Mouse (Mus musculus): ENCODE measurements around the gene Cyp46a1. TPM values are rescaled to one million over a fixed set of nuclear protein-coding genes. Genes with fewer than 3 reads are reported as not detected.

Cyp46a1 gene
- polyA plus RNA-seq, 1 experiment from 2014 or later: 4.6 TPM

GRCm38 (mm10) chr12:108365868-108366267 lies 31.7 kb downstream of the Cyp46a1 start:
- no peak overlapping the region for H3K9ac ChIP-seq (ENCODE audit: low read depth, low read length)
- WGBS: 51% methylated on average over 7 of the region's 7 CpGs
- no peaks in the 10 kb centered on the region for H3K9me3 ChIP-seq (ENCODE audit: control insufficient read depth, low read length)
- no peak overlapping the region; the same call in 1 of the 2 replicates for H3K27ac ChIP-seq (ENCODE audit: low read length)
- no peaks in the 10 kb centered on the region for H3K36me3 ChIP-seq (ENCODE audit: control insufficient read depth, insufficient read depth, low read length)
- 0 out of 2 replicates have a peak, but pooled peaks have one; percentile 6 for ATAC-seq
- H3K4me1 ChIP-seq (ENCODE audit: control insufficient read depth, insufficient read depth, low read length): peaks cover 32% of the 10 kb centered on the region
- no peaks in the 10 kb centered on the region for H3K27me3 ChIP-seq (replicated peaks; ENCODE audit: control insufficient read depth, insufficient read depth, low read length)
- no peak overlapping the region for H3K4me2 ChIP-seq (ENCODE audit: low read depth, low read length)
- H3K4me3 ChIP-seq (ENCODE audit: low read length): no peak overlapping the region

GRCm38 (mm10) chr12:108367909-108368308 lies 33.7 kb downstream of the Cyp46a1 start:
- H3K9me3 ChIP-seq (ENCODE audit: control insufficient read depth, low read length): no peaks in the 10 kb centered on the region
- no peak for ATAC-seq
- WGBS: 80% methylated on average over 2 of the region's 2 CpGs
- no peak overlapping the region for H3K27ac ChIP-seq (ENCODE audit: low read length)
- no peaks in the 10 kb centered on the region for H3K36me3 ChIP-seq (ENCODE audit: control insufficient read depth, insufficient read depth, low read length)
- no peak overlapping the region for H3K9ac ChIP-seq (ENCODE audit: low read depth, low read length)
- no peaks in the 10 kb centered on the region for H3K27me3 ChIP-seq (replicated peaks; ENCODE audit: control insufficient read depth, insufficient read depth, low read length)
- no peak overlapping the region for H3K4me3 ChIP-seq (ENCODE audit: low read length)
- H3K4me2 ChIP-seq (ENCODE audit: low read depth, low read length): no peak overlapping the region
- H3K4me1 ChIP-seq (ENCODE audit: control insufficient read depth, insufficient read depth, low read length): peaks cover 35% of the 10 kb centered on the region

- ATAC-seq: no peak
- no peak overlapping the region for H3K27ac ChIP-seq (ENCODE audit: low read length)
Measured at GRCm38 (mm10) chr12:108368921-108369320, 34.7 kb downstream of the Cyp46a1 start.

GRCm38 (mm10) chr12:108370596-108371428 lies 36.6 kb downstream of the Cyp46a1 start, which contains the start of gene Eml1:
Gene Eml1 (plus strand): TSS chr12:108370957.
- H3K4me1 ChIP-seq (ENCODE audit: control insufficient read depth, insufficient read depth, low read length): peaks cover 36% of the 10 kb centered on the region
- H3K4me2 ChIP-seq (ENCODE audit: low read depth, low read length): peak within 1 kb of the TSS; percentile 13; the same call in 1 of the 2 replicates
- H3K4me3 ChIP-seq (ENCODE audit: low read length): peak within 1 kb of the TSS; percentile 20
- 61% methylated on average over 19 of the region's 19 CpGs for WGBS
- no peaks in the 10 kb centered on the region for H3K9me3 ChIP-seq (ENCODE audit: control insufficient read depth, low read length)
- peak within 1 kb of the TSS; percentile 43; the same call in 1 of the 2 replicates for H3K9ac ChIP-seq (ENCODE audit: low read depth, low read length)
- no peaks in the 10 kb centered on the region for H3K27me3 ChIP-seq (replicated peaks; ENCODE audit: control insufficient read depth, insufficient read depth, low read length)
- peak within 1 kb of the TSS; percentile 73 for H3K27ac ChIP-seq (ENCODE audit: low read length)
- no peaks in the 10 kb centered on the region for H3K36me3 ChIP-seq (ENCODE audit: control insufficient read depth, insufficient read depth, low read length)
- peak; percentile 54 for ATAC-seq

More at GRCm38 (mm10) chr12:108368921-108369320, 34.7 kb downstream of the Cyp46a1 start:
- Histone ChIP-seq H3K4me3 (ENCODE audit: low read length) (no peak overlapping the region), H3K4me2 (ENCODE audit: low read depth, low read length) (no peak overlapping the region), H3K9me3 (ENCODE audit: control insufficient read depth, low read length) (no peaks in the 10 kb centered on the region), H3K9ac (ENCODE audit: low read depth, low read length) (no peak overlapping the region), H3K4me1 (ENCODE audit: control insufficient read depth, insufficient read depth, low read length) (peaks cover 37% of the 10 kb centered on the region), H3K27me3 (replicated peaks; ENCODE audit: control insufficient read depth, insufficient read depth, low read length) (no peaks in the 10 kb centered on the region), H3K36me3 (ENCODE audit: control insufficient read depth, insufficient read depth, low read length) (no peaks in the 10 kb centered on the region)
- 50% methylated on average over 5 of the region's 5 CpGs for WGBS

- no peaks in the 10 kb centered on the region for H3K27me3 ChIP-seq (replicated peaks; ENCODE audit: control insufficient read depth, insufficient read depth, low read length)
- no peaks in the 10 kb centered on the region for H3K36me3 ChIP-seq (ENCODE audit: control insufficient read depth, insufficient read depth, low read length)
- H3K4me3 ChIP-seq (ENCODE audit: low read length): peak overlapping the region; percentile 20
- H3K27ac ChIP-seq (ENCODE audit: low read length): peak overlapping the region; percentile 73
- WGBS: 63% methylated on average over 6 of the region's 6 CpGs
- H3K4me1 ChIP-seq (ENCODE audit: control insufficient read depth, insufficient read depth, low read length): peaks cover 30% of the 10 kb centered on the region
- H3K9ac ChIP-seq (ENCODE audit: low read depth, low read length): peak overlapping the region; percentile 43; the same call in 1 of the 2 replicates
- H3K9me3 ChIP-seq (ENCODE audit: control insufficient read depth, low read length): no peaks in the 10 kb centered on the region
- peak overlapping the region; percentile 13; the same call in 1 of the 2 replicates for H3K4me2 ChIP-seq (ENCODE audit: low read depth, low read length)
- no peak for ATAC-seq
Measured at GRCm38 (mm10) chr12:108371429-108371765, 37.2 kb downstream of the Cyp46a1 start.

GRCm38 (mm10) chr12:108372241-108372640 lies 38.1 kb downstream of the Cyp46a1 start:
- no peak overlapping the region for H3K4me3 ChIP-seq (ENCODE audit: low read length)

GRCm38 (mm10) chr12:108373611-108374010 lies 39.4 kb downstream of the Cyp46a1 start:
- 41% methylated on average over 9 of the region's 9 CpGs for WGBS
- no peak for ATAC-seq

More at GRCm38 (mm10) chr12:108372241-108372640, 38.1 kb downstream of the Cyp46a1 start:
- H3K27ac ChIP-seq (ENCODE audit: low read length): peak overlapping the region; percentile 70
- H3K9ac ChIP-seq (ENCODE audit: low read depth, low read length): peak overlapping the region; percentile 30; the same call in 1 of the 2 replicates
- no peak overlapping the region; the same call in 1 of the 2 replicates for H3K4me2 ChIP-seq (ENCODE audit: low read depth, low read length)
- H3K27me3 ChIP-seq (replicated peaks; ENCODE audit: control insufficient read depth, insufficient read depth, low read length): no peaks in the 10 kb centered on the region
- WGBS: 82% methylated on average over 17 of the region's 17 CpGs
- H3K36me3 ChIP-seq (ENCODE audit: control insufficient read depth, insufficient read depth, low read length): no peaks in the 10 kb centered on the region
- H3K9me3 ChIP-seq (ENCODE audit: control insufficient read depth, low read length): no peaks in the 10 kb centered on the region
- H3K4me1 ChIP-seq (ENCODE audit: control insufficient read depth, insufficient read depth, low read length): peaks cover 30% of the 10 kb centered on the region
- no peak for ATAC-seq

GRCm38 (mm10) chr12:108374689-108375088 lies 40.5 kb downstream of the Cyp46a1 start:
- Histone ChIP-seq H3K4me1 (ENCODE audit: control insufficient read depth, insufficient read depth, low read length) (peaks cover 27% of the 10 kb centered on the region), H3K4me3 (ENCODE audit: low read length) (no peak overlapping the region), H3K36me3 (ENCODE audit: control insufficient read depth, insufficient read depth, low read length) (no peaks in the 10 kb centered on the region), H3K9me3 (ENCODE audit: control insufficient read depth, low read length) (no peaks in the 10 kb centered on the region), H3K4me2 (ENCODE audit: low read depth, low read length) (no peak overlapping the region), H3K27ac (ENCODE audit: low read length) (no peak overlapping the region), H3K9ac (ENCODE audit: low read depth, low read length) (no peak overlapping the region), H3K27me3 (replicated peaks; ENCODE audit: control insufficient read depth, insufficient read depth, low read length) (no peaks in the 10 kb centered on the region)
- ATAC-seq: no peak
- 87% methylated on average over 8 of the region's 8 CpGs for WGBS

More at GRCm38 (mm10) chr12:108373611-108374010, 39.4 kb downstream of the Cyp46a1 start:
- H3K27me3 ChIP-seq (replicated peaks; ENCODE audit: control insufficient read depth, insufficient read depth, low read length): no peaks in the 10 kb centered on the region
- no peak overlapping the region for H3K4me2 ChIP-seq (ENCODE audit: low read depth, low read length)
- peaks cover 30% of the 10 kb centered on the region for H3K4me1 ChIP-seq (ENCODE audit: control insufficient read depth, insufficient read depth, low read length)
- no peak overlapping the region for H3K4me3 ChIP-seq (ENCODE audit: low read length)
- no peak overlapping the region for H3K9ac ChIP-seq (ENCODE audit: low read depth, low read length)
- peak overlapping the region; percentile 70; the same call in 1 of the 2 replicates for H3K27ac ChIP-seq (ENCODE audit: low read length)
- H3K9me3 ChIP-seq (ENCODE audit: control insufficient read depth, low read length): no peaks in the 10 kb centered on the region
- H3K36me3 ChIP-seq (ENCODE audit: control insufficient read depth, insufficient read depth, low read length): no peaks in the 10 kb centered on the region

GRCm38 (mm10) chr12:108378379-108379133 lies 44.4 kb downstream of the Cyp46a1 start:
- H3K4me3 ChIP-seq (ENCODE audit: low read length): no peak overlapping the region
- WGBS: 81% methylated on average over 13 of the region's 13 CpGs
- ATAC-seq: no peak

More at GRCm38 (mm10) chr12:108378379-108379133, 44.4 kb downstream of the Cyp46a1 start:
- Histone ChIP-seq H3K9ac (ENCODE audit: low read depth, low read length) (no peak overlapping the region), H3K27me3 (replicated peaks; ENCODE audit: control insufficient read depth, insufficient read depth, low read length) (no peaks in the 10 kb centered on the region), H3K9me3 (ENCODE audit: control insufficient read depth, low read length) (no peaks in the 10 kb centered on the region), H3K36me3 (ENCODE audit: control insufficient read depth, insufficient read depth, low read length) (no peaks in the 10 kb centered on the region), H3K4me2 (ENCODE audit: low read depth, low read length) (no peak overlapping the region), H3K4me1 (ENCODE audit: control insufficient read depth, insufficient read depth, low read length) (peaks cover 19% of the 10 kb centered on the region), H3K27ac (ENCODE audit: low read length) (no peak overlapping the region)
